Mouse (Mus musculus) MEL (cell line): ENCODE measurements around the gene Fam222a. TPM values are rescaled to one million over a fixed set of nuclear protein-coding genes. Genes with fewer than 3 reads are reported as not detected.
A peak's percentile ranks its signal among the peaks of the same experiment; 100 is the strongest.

Experiments
- DNase-seq: peaks from one replicate; pipeline ENCODE4 v3.0.0; 2011; ENCODE audit warnings: low read depth, low spot score
- H3K27ac ChIP-seq: 2 replicates; pipeline ENCODE4 v1.5.1; 2012; ENCODE audit warnings: low read depth, mild to moderate bottlenecking, control low read depth, low read length, moderate library complexity; ENCODE audit not compliant: control insufficient read depth
- H3K27me3 ChIP-seq, 2 experiments: fragments of 150-350 bp in 1 of 2; sonication (generic) in 1 of 2; 2 replicates each; pipeline ENCODE4 v1.6.1; 2012; ENCODE audit warnings: low read length in 2 of 2, mild to moderate bottlenecking in 2 of 2, improper control_type of control experiment in 1 of 2, moderate library complexity in 1 of 2; ENCODE audit not compliant: insufficient read depth in 2 of 2, control insufficient read depth in 1 of 2
- H3K36me3 ChIP-seq, 2 experiments: 2 replicates each; pipeline ENCODE4 v1.6.1; 2012 to 2014; ENCODE audit warnings: low read length in 2 of 2, improper control_type of control experiment in 1 of 2, inconsistent platforms in 1 of 2, mild to moderate bottlenecking in 1 of 2; ENCODE audit not compliant: insufficient read depth in 2 of 2, control insufficient read depth in 1 of 2
- H3K4me1 ChIP-seq, 2 experiments: fragments of 150-350 bp in 1 of 2; sonication (generic) in 1 of 2; 2 replicates each; pipeline ENCODE4 v1.6.1; 2012; ENCODE audit warnings: low read length in 2 of 2, improper control_type of control experiment in 1 of 2, mild to moderate bottlenecking in 1 of 2; ENCODE audit not compliant: insufficient read depth in 2 of 2, control insufficient read depth in 1 of 2
- H3K4me3 ChIP-seq, 2 experiments: fragments of 150-350 bp in 1 of 2; sonication (generic) in 1 of 2; 2 replicates each; pipeline ENCODE4 v1.5.1; 2012; ENCODE audit warnings: low read depth in 2 of 2, low read length in 2 of 2, mild to moderate bottlenecking in 2 of 2, moderate library complexity in 2 of 2, control low read depth in 1 of 2, improper control_type of control experiment in 1 of 2; ENCODE audit not compliant: control insufficient read depth in 1 of 2, insufficient read depth in 1 of 2
- H3K79me2 ChIP-seq: 2 replicates; pipeline ENCODE4 v1.6.1; 2012; ENCODE audit warnings: mild to moderate bottlenecking, low read length, moderate library complexity; ENCODE audit not compliant: control insufficient read depth, poor library complexity, insufficient read depth
- H3K9ac ChIP-seq: 2 replicates; pipeline ENCODE4 v1.6.1; 2012; ENCODE audit warnings: low read depth, mild to moderate bottlenecking, control low read depth, low read length, moderate library complexity; ENCODE audit not compliant: control insufficient read depth, poor library complexity, severe bottlenecking
- H3K9me3 ChIP-seq: fragments of 150-350 bp; sonication (generic); replicated peaks from 2 replicates; pipeline ENCODE4 v1.6.1; 2012; ENCODE audit warnings: mild to moderate bottlenecking, low read length, improper control_type of control experiment, moderate library complexity; ENCODE audit not compliant: insufficient read depth
- BHLHE40 ChIP-seq: IDR thresholded peaks from 2 replicates; pipeline ENCODE4 v1.6.1; 2012; ENCODE audit warnings: low read depth, mild to moderate bottlenecking, inconsistent platforms, low read length, improper control_type of control experiment, borderline replicate concordance
- CHD1 ChIP-seq: IDR thresholded peaks from 2 replicates; pipeline ENCODE4 v1.6.1; 2012; ENCODE audit warnings: low read depth, mild to moderate bottlenecking, inconsistent platforms, low read length, improper control_type of control experiment
- EP300 ChIP-seq, 2 experiments: IDR thresholded peaks; 2 replicates each; pipeline ENCODE4 v1.6.1; 2011; ENCODE audit warnings: improper control_type of control experiment in 2 of 2, low read length in 2 of 2, low read depth in 1 of 2, mild to moderate bottlenecking in 1 of 2
- ETS1 ChIP-seq: IDR thresholded peaks from 2 replicates; pipeline ENCODE4 v1.6.1; 2012; ENCODE audit warnings: low read depth, mild to moderate bottlenecking, inconsistent platforms, low read length, improper control_type of control experiment, moderate library complexity
- GATA1 ChIP-seq: IDR thresholded peaks from 2 replicates; pipeline ENCODE4 v1.6.1; 2011; ENCODE audit warnings: low read depth, low read length, improper control_type of control experiment
- HCFC1 ChIP-seq: IDR thresholded peaks from 2 replicates; pipeline ENCODE4 v1.6.1; 2012; ENCODE audit warnings: low read depth, mild to moderate bottlenecking, inconsistent platforms, low read length, improper control_type of control experiment, moderate library complexity
- MAX ChIP-seq: IDR thresholded peaks from 2 replicates; pipeline ENCODE4 v1.6.1; 2011; ENCODE audit warnings: low read length, improper control_type of control experiment
- MAZ ChIP-seq: IDR thresholded peaks from 2 replicates; pipeline ENCODE4 v1.6.1; 2012; ENCODE audit warnings: low read depth, mild to moderate bottlenecking, inconsistent platforms, low read length, improper control_type of control experiment
- MYB ChIP-seq: IDR thresholded peaks from 2 replicates; pipeline ENCODE4 v1.6.1; 2011; ENCODE audit warnings: mild to moderate bottlenecking, low read depth, low read length, improper control_type of control experiment
- MYC ChIP-seq: IDR thresholded peaks from 2 replicates; pipeline ENCODE4 v1.6.1; 2011; ENCODE audit warnings: low read depth, mild to moderate bottlenecking, low read length, improper control_type of control experiment, moderate library complexity
- RCOR1 ChIP-seq: IDR thresholded peaks from 2 replicates; pipeline ENCODE4 v1.6.1; 2012; ENCODE audit warnings: low read depth, mild to moderate bottlenecking, inconsistent platforms, low read length, improper control_type of control experiment
- SIN3A ChIP-seq: IDR thresholded peaks from 2 replicates; pipeline ENCODE4 v1.6.1; 2012; ENCODE audit warnings: low read length, improper control_type of control experiment, inconsistent platforms
- SMC3 ChIP-seq: IDR thresholded peaks from 2 replicates; pipeline ENCODE4 v1.6.1; 2011; ENCODE audit warnings: low read depth, low read length, improper control_type of control experiment
- TCF12 ChIP-seq: IDR thresholded peaks from 2 replicates; pipeline ENCODE4 v1.6.1; 2014; ENCODE audit warnings: low read depth, mild to moderate bottlenecking, inconsistent platforms, low read length, improper control_type of control experiment, moderate library complexity
- UBTF ChIP-seq: IDR thresholded peaks from 2 replicates; pipeline ENCODE4 v1.6.1; 2012; ENCODE audit warnings: low read depth, mild to moderate bottlenecking, inconsistent platforms, low read length, improper control_type of control experiment, moderate library complexity, borderline replicate concordance; ENCODE audit not compliant: insufficient read depth
- ZMIZ1 ChIP-seq: IDR thresholded peaks from 2 replicates; pipeline ENCODE4 v1.6.1; 2012; ENCODE audit warnings: low read depth, mild to moderate bottlenecking, inconsistent platforms, low read length, improper control_type of control experiment, moderate library complexity
- polyA plus RNA-seq, 2 experiments: library from polyadenylated mRNA; stranded (reverse) in 1 of 2; unstranded in 1 of 2; fragments of >175 nt in 1 of 2; fragments of >200 nt in 1 of 2; gene quantifications; 2 replicates each; pipeline versions ENCODE4 v1.2.1 to v1.2.4; 2012; ENCODE audit warnings: low replicate concordance in 2 of 2, low read depth in 1 of 2; ENCODE audit not compliant: insufficient read length in 2 of 2, insufficient read depth in 1 of 2, missing spikeins in 1 of 2
- total RNA-seq: library from RNA; depleted of rRNA; stranded (reverse); fragments of 300-350 nt; gene quantifications from 2 replicates; pipeline ENCODE4 v1.2.3, GENCODE M21; 2012

Gene Fam222a
- total and polyA plus RNA-seq, 3 experiments, result 0.27 to 0.70 TPM; not detected in 1

GRCm38 (mm10) chr5:114565305-114565704 lies 2.5 kb upstream of the Fam222a start:
- Histone ChIP-seq H3K27ac (peak overlapping the region; percentile 73), H3K4me1 (peaks cover 0 to 25% of the 10 kb centered on the region in 2 experiments; a peak in 2 of 4 replicates), H3K4me3 (peak overlapping the region; percentile 1 to 10; a peak in 1 of 4 replicates), H3K27me3 (peaks cover 2 to 3% of the 10 kb centered on the region in 2 experiments; a peak in 3 of 4 replicates), H3K36me3 (peaks cover 0 to 4% of the 10 kb centered on the region in 2 experiments; a peak in 2 of 4 replicates)
- peak; percentile 45; the same call in 1 of the 2 replicates for TF ChIP-seq TCF12
- TF ChIP-seq ZMIZ1, result no peak
- peak; percentile 94 for TF ChIP-seq ETS1
- peak; percentile 28; the same call in 1 of the 2 replicates for TF ChIP-seq SIN3A
- peak; percentile 35; the same call in 1 of the 2 replicates for TF ChIP-seq MAZ
- no peak for TF ChIP-seq RCOR1
- TF ChIP-seq, all 39 proteins: peak for 4
- DNase-seq, result peak; percentile 71
- Histone ChIP-seq H3K9ac (peak overlapping the region; percentile 24; the same call in 1 of the 2 replicates), H3K79me2 (no peaks in the 10 kb centered on the region), H3K9me3 (no peaks in the 10 kb centered on the region)

GRCm38 (mm10) chr5:114565751-114566150 lies 2.1 kb upstream of the Fam222a start:
- H3K79me2 ChIP-seq, result no peaks in the 10 kb centered on the region
- no peak for TF ChIP-seq MAX
- peak; percentile 56; the same call in 1 of the 2 replicates for TF ChIP-seq MAZ
- peak; percentile 68 for TF ChIP-seq ETS1
- TF ChIP-seq CHD1, result no peak
- TF ChIP-seq HCFC1, result no peak
- peak; percentile 68 for TF ChIP-seq MYB
- peak; percentile 31; the same call in 1 of the 2 replicates for TF ChIP-seq BHLHE40
- peak; percentile 81 for TF ChIP-seq TCF12
- TF ChIP-seq SIN3A, result peak; percentile 33; the same call in 1 of the 2 replicates
- peak; percentile 71 to 86 for TF ChIP-seq EP300 (IDR thresholded peaks at IDR 0.05; ENCODE audit: low read depth in 1 of 2, low read length in 2 of 2)
- TF ChIP-seq MYC, result no peak
- TF ChIP-seq RCOR1, result peak; percentile 72
- no peak for TF ChIP-seq UBTF
- peak; percentile 80 for TF ChIP-seq GATA1
- TF ChIP-seq SMC3, result no peak
- peak overlapping the region; percentile 24; the same call in 1 of the 2 replicates for H3K9ac ChIP-seq
- no peaks in the 10 kb centered on the region for H3K9me3 ChIP-seq
- H3K27me3 ChIP-seq, result peaks cover 2 to 3% of the 10 kb centered on the region in 2 experiments; a peak in 3 of 4 replicates
- peaks cover 0 to 4% of the 10 kb centered on the region in 2 experiments; a peak in 2 of 4 replicates for H3K36me3 ChIP-seq
- H3K27ac ChIP-seq, result peak overlapping the region; percentile 73
- peak; percentile 60 for DNase-seq
- peaks cover 0 to 25% of the 10 kb centered on the region in 2 experiments; a peak in 2 of 4 replicates for H3K4me1 ChIP-seq
- peak overlapping the region in 1 of 2 experiments; percentile 1; a peak in 1 of 4 replicates for H3K4me3 ChIP-seq
